Mouse (Mus musculus) G1E (cell line): ENCODE measurements around the gene Mmgt2.

Experiments
- CTCF ChIP-seq: IDR thresholded peaks from 2 replicates; pipeline ENCODE4 v1.5.1; 2012; ENCODE audit warnings: low read depth, low read length, inconsistent platforms, mixed read lengths
- GATA1 ChIP-seq: IDR thresholded peaks from 2 replicates; pipeline ENCODE4 v1.6.1; 2012; ENCODE audit warnings: borderline replicate concordance, low read length, inconsistent platforms, mixed read lengths
- POLR2AphosphoS5 ChIP-seq: IDR thresholded peaks from 2 replicates; pipeline ENCODE4 v1.6.1; 2012; ENCODE audit warnings: low read depth, low read length, inconsistent platforms; ENCODE audit not compliant: insufficient replicate concordance
- TAL1 ChIP-seq: conservative IDR thresholded peaks from 2 replicates; pipeline ENCODE4 v1.6.1; 2012; ENCODE audit warnings: low read depth, low read length, inconsistent platforms, mixed read lengths

GRCm38 (mm10) chr11:62630225-62630821, 18.1 kb upstream of the Mmgt2 start:
- no peak for TF ChIP-seq CTCF
- no peak for TF ChIP-seq GATA1
- no peak for TF ChIP-seq TAL1
- no peak for TF ChIP-seq POLR2AphosphoS5
